Mouse (Mus musculus): ENCODE results near the gene Letmd1. TPM values are rescaled to one million over a fixed set of nuclear protein-coding genes. Genes with fewer than 3 reads are reported as not detected.

Gene Letmd1
- polyA plus RNA-seq, 1 experiment from 2014 or later, result 9.8 TPM

GRCm38 (mm10) chr15:100429959-100430565 lies 38.8 kb upstream of the Letmd1 start:
- Histone ChIP-seq H3K4me3 (ENCODE audit: low read depth, low read length) (no peak overlapping the region), H3K27ac (replicated peaks) (no peak overlapping the region), H3K36me3 (ENCODE audit: control insufficient read depth, insufficient read depth, low read length) (no peaks in the 10 kb centered on the region), H3K4me1 (replicated peaks; ENCODE audit: control insufficient read depth, insufficient read depth) (no peaks in the 10 kb centered on the region), H3K27me3 (ENCODE audit: control insufficient read depth, insufficient read depth, low read length) (no peaks in the 10 kb centered on the region), H3K9ac (ENCODE audit: low read length) (0 out of 2 replicates have a peak overlapping the region, but pooled peaks have one; percentile 4), H3K9me3 (ENCODE audit: control insufficient read depth, low read length) (no peaks in the 10 kb centered on the region), H3K4me2 (replicated peaks; ENCODE audit: low read depth) (no peak overlapping the region)
- TF ChIP-seq CTCF (IDR thresholded peaks at IDR 0.05; ENCODE audit: low read depth) (no peak), EP300 (optimal IDR thresholded peaks at IDR 0.05) (no peak)
- WGBS, result 60% methylated on average over 11 of the region's 11 CpGs
- ATAC-seq (ENCODE audit: low FRiP score, low TSS enrichment) (no peak), DNase-seq (ENCODE audit: low spot score) (no peak)

GRCm38 (mm10) chr15:100433234-100433633 lies 35.6 kb upstream of the Letmd1 start:
- no peak overlapping the region for H3K4me3 ChIP-seq (ENCODE audit: low read depth, low read length)

DNA sequence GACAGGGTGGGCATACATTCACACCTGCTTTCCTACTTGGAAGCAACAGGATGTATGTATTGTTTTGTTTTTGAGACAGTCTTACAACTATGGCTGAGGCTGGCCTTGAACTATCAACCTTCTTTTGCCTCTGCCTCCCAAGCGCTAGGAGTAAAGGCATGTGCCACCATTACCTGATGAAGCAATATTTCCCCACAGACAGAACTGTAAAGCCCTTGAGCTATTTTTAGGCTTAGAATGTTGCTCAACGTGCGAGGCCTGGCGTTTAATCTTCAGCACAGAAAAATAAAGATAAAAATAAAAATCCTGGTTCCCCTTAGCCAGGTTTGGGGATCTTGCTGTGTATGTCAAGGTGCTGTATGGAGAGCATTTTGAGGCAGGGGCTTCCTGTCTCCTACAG lies 32.7 kb upstream of the Letmd1 start:
- ATAC-seq (ENCODE audit: low FRiP score, low TSS enrichment), result no peak
- H3K4me2 ChIP-seq (replicated peaks; ENCODE audit: low read depth), result no peak overlapping the region
- no peak for DNase-seq (ENCODE audit: low spot score)
- no peaks in the 10 kb centered on the region for H3K27me3 ChIP-seq (ENCODE audit: control insufficient read depth, insufficient read depth, low read length)
- H3K9ac ChIP-seq (ENCODE audit: low read length), result no peak overlapping the region
- no peak overlapping the region for H3K27ac ChIP-seq (replicated peaks)
- TF ChIP-seq CTCF (IDR thresholded peaks at IDR 0.05; ENCODE audit: low read depth), result no peak
- no peak for TF ChIP-seq EP300 (optimal IDR thresholded peaks at IDR 0.05)
- no peaks in the 10 kb centered on the region for H3K36me3 ChIP-seq (ENCODE audit: control insufficient read depth, insufficient read depth, low read length)
- no peaks in the 10 kb centered on the region for H3K4me1 ChIP-seq (replicated peaks; ENCODE audit: control insufficient read depth, insufficient read depth)
- WGBS, result 56% methylated on average over 4 of the region's 4 CpGs
- no peak overlapping the region for H3K4me3 ChIP-seq (ENCODE audit: low read depth, low read length)
- no peaks in the 10 kb centered on the region for H3K9me3 ChIP-seq (ENCODE audit: control insufficient read depth, low read length)

More at GRCm38 (mm10) chr15:100433234-100433633, 35.6 kb upstream of the Letmd1 start:
- DNase-seq (ENCODE audit: low spot score), result no peak
- Histone ChIP-seq H3K27ac (replicated peaks) (no peak overlapping the region), H3K4me2 (replicated peaks; ENCODE audit: low read depth) (no peak overlapping the region), H3K4me1 (replicated peaks; ENCODE audit: control insufficient read depth, insufficient read depth) (no peaks in the 10 kb centered on the region), H3K27me3 (ENCODE audit: control insufficient read depth, insufficient read depth, low read length) (no peaks in the 10 kb centered on the region), H3K9ac (ENCODE audit: low read length) (no peak overlapping the region), H3K36me3 (ENCODE audit: control insufficient read depth, insufficient read depth, low read length) (no peaks in the 10 kb centered on the region), H3K9me3 (ENCODE audit: control insufficient read depth, low read length) (no peaks in the 10 kb centered on the region)
- 66% methylated on average over 4 of the region's 4 CpGs for WGBS
- ATAC-seq (ENCODE audit: low FRiP score, low TSS enrichment), result no peak
- TF ChIP-seq CTCF (IDR thresholded peaks at IDR 0.05; ENCODE audit: low read depth) (no peak), EP300 (optimal IDR thresholded peaks at IDR 0.05) (no peak)

- no peaks in the 10 kb centered on the region for H3K27me3 ChIP-seq (ENCODE audit: control insufficient read depth, insufficient read depth, low read length)
- no peak for DNase-seq (ENCODE audit: low spot score)
- TF ChIP-seq EP300 (optimal IDR thresholded peaks at IDR 0.05), result no peak
- TF ChIP-seq CTCF (IDR thresholded peaks at IDR 0.05; ENCODE audit: low read depth), result no peak
- H3K4me2 ChIP-seq (replicated peaks; ENCODE audit: low read depth), result no peak overlapping the region
- WGBS, result 54% methylated on average over 10 of the region's 10 CpGs
- 0 out of 2 replicates have a peak, but pooled peaks have one; percentile 26 for ATAC-seq (ENCODE audit: low FRiP score, low TSS enrichment)
- H3K36me3 ChIP-seq (ENCODE audit: control insufficient read depth, insufficient read depth, low read length), result no peaks in the 10 kb centered on the region
- H3K4me1 ChIP-seq (replicated peaks; ENCODE audit: control insufficient read depth, insufficient read depth), result no peaks in the 10 kb centered on the region
- no peak overlapping the region for H3K4me3 ChIP-seq (ENCODE audit: low read depth, low read length)
- H3K9ac ChIP-seq (ENCODE audit: low read length), result no peak overlapping the region
- no peaks in the 10 kb centered on the region for H3K9me3 ChIP-seq (ENCODE audit: control insufficient read depth, low read length)
- no peak overlapping the region for H3K27ac ChIP-seq (replicated peaks)
Observed at GRCm38 (mm10) chr15:100436518-100436917, 32.3 kb upstream of the Letmd1 start.

DNA sequence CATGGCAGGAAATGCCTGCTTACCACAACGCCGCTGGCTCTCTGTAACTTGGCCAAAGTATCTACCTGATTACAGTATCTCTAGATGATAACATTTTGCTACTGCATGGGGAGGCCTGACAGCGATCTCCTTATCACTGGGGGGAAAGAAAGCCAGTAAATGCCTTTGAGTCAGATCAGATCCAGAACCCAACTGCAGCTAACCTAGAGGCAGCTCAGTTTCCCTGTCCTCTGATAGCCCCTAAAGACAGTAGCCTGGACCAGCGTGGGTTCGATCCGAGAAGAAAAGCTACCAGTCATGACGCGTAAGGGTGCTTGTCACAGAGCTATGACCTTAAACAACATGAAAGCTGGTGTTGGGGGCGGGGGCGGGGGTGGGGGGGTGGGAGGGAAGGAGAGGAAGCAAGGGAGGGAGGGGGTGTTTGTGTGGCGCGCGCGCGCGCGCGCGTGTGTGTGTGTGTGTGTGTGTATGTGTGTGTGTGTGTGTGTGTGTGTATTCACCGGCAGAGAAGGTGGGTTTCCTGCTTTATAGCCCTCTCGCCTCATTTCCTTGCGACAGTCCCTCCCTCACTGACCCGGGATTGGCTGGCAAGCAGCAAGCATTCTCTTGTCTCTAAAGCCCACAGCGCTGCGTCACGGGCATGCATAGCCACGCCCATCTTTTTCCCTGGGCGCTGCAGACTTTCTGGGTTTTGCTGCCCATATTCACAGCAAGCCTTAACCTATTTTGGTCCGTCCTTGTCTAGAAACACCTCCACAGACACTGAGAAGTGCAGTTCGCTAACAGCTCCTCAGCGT lies 25.5 kb upstream of the Letmd1 start:
- Histone ChIP-seq H3K9ac (ENCODE audit: low read length) (peak overlapping the region; percentile 57), H3K4me2 (replicated peaks; ENCODE audit: low read depth) (peak overlapping the region; percentile 63), H3K27me3 (ENCODE audit: control insufficient read depth, insufficient read depth, low read length) (no peaks in the 10 kb centered on the region), H3K4me3 (ENCODE audit: low read depth, low read length) (peak overlapping the region; percentile 38), H3K9me3 (ENCODE audit: control insufficient read depth, low read length) (no peaks in the 10 kb centered on the region), H3K36me3 (ENCODE audit: control insufficient read depth, insufficient read depth, low read length) (no peaks in the 10 kb centered on the region), H3K4me1 (replicated peaks; ENCODE audit: control insufficient read depth, insufficient read depth) (no peaks in the 10 kb centered on the region), H3K27ac (replicated peaks) (peak overlapping the region; percentile 76)
- TF ChIP-seq CTCF (IDR thresholded peaks at IDR 0.05; ENCODE audit: low read depth), result no peak
- TF ChIP-seq EP300 (optimal IDR thresholded peaks at IDR 0.05), result no peak
- peak; percentile 97 for ATAC-seq (ENCODE audit: low FRiP score, low TSS enrichment)
- 2% methylated on average over 25 of the region's 31 CpGs for WGBS
- DNase-seq (ENCODE audit: low spot score), result peak; percentile 89

GRCm38 (mm10) chr15:100446887-100447286 lies 21.9 kb upstream of the Letmd1 start:
- no peak overlapping the region for H3K9ac ChIP-seq (ENCODE audit: low read length)
- H3K36me3 ChIP-seq (ENCODE audit: control insufficient read depth, insufficient read depth, low read length), result no peaks in the 10 kb centered on the region
- no peak for TF ChIP-seq CTCF (IDR thresholded peaks at IDR 0.05; ENCODE audit: low read depth)
- no peak for TF ChIP-seq EP300 (optimal IDR thresholded peaks at IDR 0.05)
- no peaks in the 10 kb centered on the region for H3K9me3 ChIP-seq (ENCODE audit: control insufficient read depth, low read length)
- 59% methylated on average over 2 of the region's 2 CpGs for WGBS
- no peaks in the 10 kb centered on the region for H3K4me1 ChIP-seq (replicated peaks; ENCODE audit: control insufficient read depth, insufficient read depth)
- ATAC-seq (ENCODE audit: low FRiP score, low TSS enrichment) (no peak), DNase-seq (ENCODE audit: low spot score) (no peak)
- H3K4me2 ChIP-seq (replicated peaks; ENCODE audit: low read depth), result no peak overlapping the region
- no peaks in the 10 kb centered on the region for H3K27me3 ChIP-seq (ENCODE audit: control insufficient read depth, insufficient read depth, low read length)
- H3K27ac ChIP-seq (replicated peaks), result no peak overlapping the region
- H3K4me3 ChIP-seq (ENCODE audit: low read depth, low read length), result no peak overlapping the region
